ENCODE assay signal across 8 mouse cellular contexts in genomic region chr1:87650611-87651079, GRCm38 (mm10). TPM values are rescaled to one million over a fixed set of nuclear protein-coding genes. Genes with fewer than 3 reads are reported as not detected.
DNase-seq lines count a peak whose midpoint lies in the region; ATAC-seq and TF ChIP-seq lines count a peak whose summit lies in the region.

No protein-coding gene starts in this region.

- 16% methylated on average over 8 of the region's 8 CpGs for WGBS in liver, embryonic 15.5 days (ENCODE audit: insufficient replicate concordance)
- 20% methylated on average over 8 of the region's 8 CpGs for WGBS in small intestine, adult 2 months
- WGBS in midbrain, embryonic 16.5 days, result 81% methylated on average over 8 of the region's 8 CpGs

- H3K9ac ChIP-seq in liver, embryonic 15.5 days, result peak overlapping the region; percentile 44; the same call in 1 of the 2 replicates
- no peak overlapping the region for H3K9ac ChIP-seq in midbrain, embryonic 16.5 days (ENCODE audit: low read depth, low read length)

- H3K27me3 ChIP-seq in liver, embryonic 15.5 days, result no peaks in the 10 kb centered on the region
- no peaks in the 10 kb centered on the region for H3K27me3 ChIP-seq in small intestine, adult 2 months (ENCODE audit: control insufficient read depth, insufficient read depth, low read length)
- no peaks in the 10 kb centered on the region for H3K27me3 ChIP-seq in midbrain, embryonic 16.5 days (ENCODE audit: control insufficient read depth, insufficient read depth, low read depth, low read length)

- no peaks in the 10 kb centered on the region for H3K9me3 ChIP-seq in liver, embryonic 15.5 days (replicated peaks)
- H3K9me3 ChIP-seq in midbrain, embryonic 16.5 days (replicated peaks; ENCODE audit: control insufficient read depth, low read length, poor library complexity, severe bottlenecking), result no peaks in the 10 kb centered on the region

- no peak for TF ChIP-seq POLR2A in small intestine, adult 2 months (IDR thresholded peaks at IDR 0.05; ENCODE audit: low read depth, low read length)

- H3K4me1 ChIP-seq in liver, embryonic 15.5 days (replicated peaks), result peaks cover 66% of the 10 kb centered on the region
- H3K4me1 ChIP-seq in small intestine, adult 2 months (ENCODE audit: control insufficient read depth, insufficient read depth, insufficient read length, low read length), result peaks cover 9% of the 10 kb centered on the region
- H3K4me1 ChIP-seq in midbrain, embryonic 16.5 days (ENCODE audit: control insufficient read depth, insufficient read depth, low read length), result no peaks in the 10 kb centered on the region

- H3K36me3 ChIP-seq in liver, embryonic 15.5 days (replicated peaks), result no peaks in the 10 kb centered on the region
- no peaks in the 10 kb centered on the region for H3K36me3 ChIP-seq in small intestine, adult 2 months (ENCODE audit: control insufficient read depth, insufficient read depth, low read length)
- H3K36me3 ChIP-seq in midbrain, embryonic 16.5 days (ENCODE audit: control insufficient read depth, insufficient read depth, low read length), result no peaks in the 10 kb centered on the region

- H3K4me3 ChIP-seq in liver, embryonic 15.5 days (replicated peaks), result peak overlapping the region; percentile 23
- H3K4me3 ChIP-seq in small intestine, adult 2 months (ENCODE audit: low read depth, low read length), result peak overlapping the region; percentile 14
- no peak overlapping the region for H3K4me3 ChIP-seq in midbrain, embryonic 16.5 days (ENCODE audit: low read depth, low read length)

- peak; percentile 62 to 67 for DNase-seq in right cerebral cortex, postnatal 10 days (ENCODE audit: low spot score in 2 of 2)
- no peak for DNase-seq in right cerebral cortex, postnatal 4 days
- peak; percentile 15 to 42 for DNase-seq in heart, postnatal 14 days
- DNase-seq in ovary, postnatal 10 days (ENCODE audit: low spot score), result no peak

- intact Hi-C loops in heart, postnatal 14 days (cut with DNase I), result no loop called here

- peak overlapping the region; percentile 60 for H3K4me2 ChIP-seq in liver, embryonic 15.5 days
- no peak overlapping the region for H3K4me2 ChIP-seq in midbrain, embryonic 16.5 days (ENCODE audit: low read length)

- no peak for TF ChIP-seq CTCF in small intestine, adult 2 months (IDR thresholded peaks at IDR 0.05; ENCODE audit: extremely low read depth, insufficient read length, insufficient replicate concordance, low read depth, low read length)

- peak; percentile 58; the same call in 1 of the 2 replicates for ATAC-seq in liver, embryonic 15.5 days (ENCODE audit: insufficient read depth)
- no peak; the same call in 1 of the 2 replicates for ATAC-seq in frontal cortex, adult (ENCODE audit: low TSS enrichment)
- ATAC-seq in midbrain, embryonic 16.5 days, result no peak

- peak overlapping the region; percentile 89 for H3K27ac ChIP-seq in liver, embryonic 15.5 days (replicated peaks)
- H3K27ac ChIP-seq in small intestine, adult 2 months (ENCODE audit: insufficient read depth, low read depth, low read length), result peak overlapping the region; percentile 67
- no peak overlapping the region for H3K27ac ChIP-seq in midbrain, embryonic 16.5 days (ENCODE audit: low read length)

RNA-seq across cellular contexts. Expression of gene Inpp5d, which starts 30.5 kb away (rescaled TPM):
- 10 to 100 TPM; 16.4 to 18.1 TPM for total RNA-seq in heart, postnatal 14 days (2021)
- polyA plus RNA-seq in liver, embryonic 15.5 days (2015; fragmentation: Nextera tagmentation; extraction: Ambion mirVana), result 10.9 and 13.4 TPM in 2 replicates
- 24.6 and 36.0 TPM in 2 replicates for polyA plus RNA-seq in small intestine, adult 2 months (2012; rRNA removed)
- 3.3 and 5.6 TPM in 2 replicates for polyA plus RNA-seq in midbrain, embryonic 16.5 days (2015; fragmentation: Nextera tagmentation; extraction: Ambion mirVana)

Comparison
In these comparisons a context has a peak if more than half of its experiments do, and no peak if none do; other contexts are left out.
1. DNase-seq: peak in right cerebral cortex, postnatal 10 days (2 of 2) and heart, postnatal 14 days (2 of 2); none in right cerebral cortex, postnatal 4 days (single experiment) and ovary, postnatal 10 days (single experiment).